Mouse (Mus musculus) liver, embryonic 11.5 days (tissue): ENCODE results near the gene Cnfn. TPM values are rescaled to one million over a fixed set of nuclear protein-coding genes. Genes with fewer than 3 reads are reported as not detected.

Experiments used
- ATAC-seq: fragments of 200-750 bp; cut with Nextera tagmentation; replicated peaks from 2 replicates; pipeline ENCODE4 v1.8.0; 2017; ENCODE audit warnings: moderate number of reproducible peaks, mild to moderate bottlenecking, moderate TSS enrichment, moderate library complexity; ENCODE audit not compliant: low FRiP score
- DNase-seq: peaks from one replicate; pipeline ENCODE4 v3.0.0-alpha.2; 2017; ENCODE audit warnings: low spot score
- H3K27ac ChIP-seq: fragments of 300-500 bp; sonication (generic); 2 replicates; pipeline ENCODE4 v1.5.1; 2014; ENCODE audit warnings: mild to moderate bottlenecking, low read depth, low read length, control low read depth
- H3K27me3 ChIP-seq: fragments of 300-500 bp; sonication (generic); replicated peaks from 2 replicates; pipeline ENCODE4 v1.6.1; 2014; ENCODE audit warnings: low read length, mixed read lengths; ENCODE audit not compliant: control insufficient read depth, insufficient read depth
- H3K36me3 ChIP-seq: fragments of 300-500 bp; sonication (generic); 2 replicates; pipeline ENCODE4 v1.6.1; 2014; ENCODE audit warnings: mild to moderate bottlenecking, low read length, moderate library complexity, mixed read lengths; ENCODE audit not compliant: control insufficient read depth, insufficient read depth
- H3K4me1 ChIP-seq: fragments of 300-500 bp; sonication (generic); replicated peaks from 2 replicates; pipeline ENCODE4 v1.6.1; 2014; ENCODE audit warnings: low read length, mixed read lengths; ENCODE audit not compliant: control insufficient read depth, insufficient read depth
- H3K4me2 ChIP-seq: fragments of 300-500 bp; sonication (generic); 2 replicates; pipeline ENCODE4 v1.6.1; 2014; ENCODE audit warnings: mild to moderate bottlenecking, control low read depth, moderate library complexity
- H3K4me3 ChIP-seq: fragments of 300-500 bp; sonication (generic); 2 replicates; pipeline ENCODE4 v1.5.1; 2014; ENCODE audit warnings: low read depth, low read length, control low read depth
- H3K9ac ChIP-seq: fragments of 300-500 bp; sonication (generic); 2 replicates; pipeline ENCODE4 v1.6.1; 2014; ENCODE audit warnings: low read depth, low read length, control low read depth
- H3K9me3 ChIP-seq: fragments of 300-500 bp; sonication (generic); 2 replicates; pipeline ENCODE4 v1.6.1; 2016; ENCODE audit warnings: low read length, inconsistent platforms, mixed read lengths; ENCODE audit not compliant: control insufficient read depth
- WGBS: fragments of 180-500 bp; shearing (Covaris S2); extraction: QIAGEN DNeasy Blood & Tissue Kit; methylation state at CpG from one replicate; pipeline ENCODE4 v1.1.7; 2014; 5-methylcytosine and 5-hydroxymethylcytosine counted together
- polyA plus RNA-seq: library from polyadenylated mRNA; unstranded; fragments of >200 nt; fragmentation: Nextera tagmentation; extraction: Ambion mirVana; gene quantifications from 2 replicates; pipeline ENCODE4 v1.2.1, GENCODE M21; 2014

Gene Cnfn
- polyA plus RNA-seq: not detected in 2 replicates

- H3K27me3 ChIP-seq: peaks cover 51% of the 10 kb centered on the region
- no peak within 1 kb of the TSS for H3K27ac ChIP-seq
- DNase-seq: no peak
- no peak within 1 kb of the TSS for H3K4me3 ChIP-seq
- ATAC-seq: no peak
- H3K9me3 ChIP-seq: no peaks in the 10 kb centered on the region
- H3K4me2 ChIP-seq: no peak within 1 kb of the TSS
- 49% methylated on average over 12 of the region's 12 CpGs for WGBS
- no peaks in the 10 kb centered on the region; the same call in 1 of the 2 replicates for H3K36me3 ChIP-seq
- H3K9ac ChIP-seq: no peak within 1 kb of the TSS
- peaks cover 3% of the 10 kb centered on the region; the same call in 1 of the 2 replicates for H3K4me1 ChIP-seq
Measured at GRCm38 (mm10) chr7:25369058-25369749, at the start of gene Cnfn. TSS of gene Cnfn (minus strand) at chr7:25369724.

- peaks cover 5% of the 10 kb centered on the region for H3K27me3 ChIP-seq
- H3K9ac ChIP-seq: no peak overlapping the region
- no peak overlapping the region for H3K27ac ChIP-seq
- H3K9me3 ChIP-seq: no peaks in the 10 kb centered on the region
- ATAC-seq (no peak), DNase-seq (no peak)
- WGBS: 55% methylated on average over 1 of the region's 1 CpGs
- H3K36me3 ChIP-seq: no peaks in the 10 kb centered on the region
- no peak overlapping the region for H3K4me2 ChIP-seq
- no peak overlapping the region for H3K4me3 ChIP-seq
- no peaks in the 10 kb centered on the region for H3K4me1 ChIP-seq
Measured at GRCm38 (mm10) chr7:25417597-25417996, 48.1 kb upstream of the Cnfn start.

GRCm38 (mm10) chr7:25412833-25413441 is 43.4 kb upstream of the Cnfn start, which contains the start of gene Cxcl17:
TSS of gene Cxcl17 (minus strand) at chr7:25412886.
- H3K9me3 ChIP-seq: no peaks in the 10 kb centered on the region
- no peak within 1 kb of the TSS for H3K27ac ChIP-seq
- no peak within 1 kb of the TSS for H3K4me3 ChIP-seq
- no peak within 1 kb of the TSS for H3K4me2 ChIP-seq
- H3K36me3 ChIP-seq: no peaks in the 10 kb centered on the region
- no peak within 1 kb of the TSS for H3K9ac ChIP-seq
- no peak for DNase-seq
- WGBS: 37% methylated on average over 7 of the region's 7 CpGs
- H3K27me3 ChIP-seq: no peaks in the 10 kb centered on the region
- no peaks in the 10 kb centered on the region for H3K4me1 ChIP-seq
- no peak for ATAC-seq

- Histone ChIP-seq H3K4me3 (no peak overlapping the region), H3K27ac (no peak overlapping the region), H3K9ac (no peak overlapping the region), H3K4me1 (no peaks in the 10 kb centered on the region), H3K36me3 (no peaks in the 10 kb centered on the region), H3K9me3 (no peaks in the 10 kb centered on the region), H3K27me3 (no peaks in the 10 kb centered on the region), H3K4me2 (no peak overlapping the region)
- DNase-seq (no peak), ATAC-seq (no peak)
- 69% methylated on average over 3 of the region's 3 CpGs for WGBS
Measured at GRCm38 (mm10) chr7:25411861-25412260, 42.3 kb upstream of the Cnfn start.

- no peak for ATAC-seq
- Histone ChIP-seq H3K4me3 (no peak overlapping the region), H3K4me1 (no peaks in the 10 kb centered on the region), H3K27ac (no peak overlapping the region), H3K4me2 (no peak overlapping the region), H3K9ac (no peak overlapping the region), H3K9me3 (no peaks in the 10 kb centered on the region), H3K36me3 (no peaks in the 10 kb centered on the region), H3K27me3 (no peaks in the 10 kb centered on the region)
- no peak for DNase-seq
- 77% methylated on average over 1 of the region's 1 CpGs for WGBS
Measured at GRCm38 (mm10) chr7:25410969-25411615, 41.6 kb upstream of the Cnfn start.

- DNase-seq: no peak
- no peak for ATAC-seq
- H3K4me3 ChIP-seq: no peak overlapping the region
- WGBS: 46% methylated on average over 4 of the region's 4 CpGs
- no peak overlapping the region for H3K9ac ChIP-seq
- no peak overlapping the region for H3K4me2 ChIP-seq
- no peak overlapping the region for H3K27ac ChIP-seq
- no peaks in the 10 kb centered on the region for H3K36me3 ChIP-seq
- no peaks in the 10 kb centered on the region for H3K4me1 ChIP-seq
- H3K27me3 ChIP-seq: no peaks in the 10 kb centered on the region
- no peaks in the 10 kb centered on the region for H3K9me3 ChIP-seq
Measured at GRCm38 (mm10) chr7:25409114-25409760, 39.7 kb upstream of the Cnfn start.

- ATAC-seq (no peak), DNase-seq (no peak)
- peaks cover 10% of the 10 kb centered on the region; the same call in 1 of the 2 replicates for H3K4me1 ChIP-seq
- H3K9me3 ChIP-seq: no peaks in the 10 kb centered on the region
- no peak overlapping the region for H3K4me3 ChIP-seq
- no peak overlapping the region for H3K27ac ChIP-seq
- no peak overlapping the region for H3K9ac ChIP-seq
- H3K4me2 ChIP-seq: no peak overlapping the region
- H3K36me3 ChIP-seq: no peaks in the 10 kb centered on the region
- no peaks in the 10 kb centered on the region for H3K27me3 ChIP-seq
- WGBS: 80% methylated on average over 7 of the region's 7 CpGs
Measured at GRCm38 (mm10) chr7:25406468-25406867, 36.9 kb upstream of the Cnfn start.

GRCm38 (mm10) chr7:25402671-25403101 is 33.2 kb upstream of the Cnfn start:
- Histone ChIP-seq H3K27me3 (no peaks in the 10 kb centered on the region), H3K9me3 (no peaks in the 10 kb centered on the region), H3K36me3 (no peaks in the 10 kb centered on the region), H3K27ac (no peak overlapping the region), H3K4me3 (no peak overlapping the region), H3K4me2 (no peak overlapping the region), H3K9ac (no peak overlapping the region), H3K4me1 (peaks cover 10% of the 10 kb centered on the region; the same call in 1 of the 2 replicates)
- WGBS: 2% methylated on average over 2 of the region's 2 CpGs
- DNase-seq: no peak
- ATAC-seq: peak; percentile 74
